Mouse (Mus musculus) brain, adult 2 months (tissue): Measurements from ENCODE around the gene Pnpla5.
A peak's percentile ranks its signal among the peaks of the same experiment; 100 is the strongest.

Experiments used
- DNase-seq: peaks from one replicate; pipeline ENCODE4 v3.0.0; 2011; ENCODE audit warnings: low read depth, low spot score

Gene Pnpla5

DNA sequence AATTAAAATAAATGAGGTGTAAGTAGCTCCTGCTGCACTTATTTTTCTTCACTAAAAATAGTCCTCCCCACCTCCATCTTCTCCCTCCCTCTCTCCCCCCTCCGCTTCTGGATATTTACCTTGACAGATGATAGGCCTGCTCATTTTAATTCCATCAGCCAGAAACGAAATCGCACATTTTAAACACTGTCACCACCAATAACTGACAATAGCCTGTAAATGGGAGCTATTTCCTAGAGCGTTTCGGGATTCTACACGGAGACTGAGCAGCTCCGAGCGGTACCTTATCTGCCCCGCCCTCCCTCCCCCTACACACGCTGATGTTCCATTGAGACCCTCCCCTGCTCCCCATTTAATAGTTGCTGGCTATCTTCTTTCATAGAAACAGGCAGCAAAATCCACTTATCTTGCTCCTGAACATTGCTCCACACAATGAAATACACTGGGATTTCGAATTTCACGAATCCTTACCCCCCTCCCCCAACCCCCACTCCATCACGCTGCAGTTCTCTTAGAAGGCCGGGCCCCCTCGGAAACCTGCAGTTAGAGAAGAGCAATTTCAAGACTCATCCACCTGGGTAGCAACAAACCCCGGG lies 53.4 kb downstream of the Pnpla5 start:
- DNase-seq, result no peak

DNA sequence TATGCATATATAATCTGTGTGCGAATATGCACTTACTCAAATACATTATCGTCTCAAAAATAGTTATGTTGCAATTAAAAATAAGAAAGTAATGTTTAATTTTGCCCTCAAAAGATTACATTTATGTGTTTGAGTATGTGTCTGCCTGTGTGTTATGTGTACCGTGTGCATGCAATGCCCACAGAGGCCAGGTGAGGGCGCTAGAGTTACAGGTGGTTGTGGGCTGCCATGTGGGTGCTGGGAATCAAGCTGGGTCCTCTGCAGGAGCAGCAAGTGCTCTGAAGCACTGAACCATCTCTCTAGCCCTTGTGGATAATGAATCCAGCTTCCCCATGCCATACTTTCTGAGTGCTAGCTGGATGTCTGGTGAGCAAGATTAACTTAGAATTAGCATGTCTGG lies 57.3 kb downstream of the Pnpla5 start:
- DNase-seq, result no peak

DNA sequence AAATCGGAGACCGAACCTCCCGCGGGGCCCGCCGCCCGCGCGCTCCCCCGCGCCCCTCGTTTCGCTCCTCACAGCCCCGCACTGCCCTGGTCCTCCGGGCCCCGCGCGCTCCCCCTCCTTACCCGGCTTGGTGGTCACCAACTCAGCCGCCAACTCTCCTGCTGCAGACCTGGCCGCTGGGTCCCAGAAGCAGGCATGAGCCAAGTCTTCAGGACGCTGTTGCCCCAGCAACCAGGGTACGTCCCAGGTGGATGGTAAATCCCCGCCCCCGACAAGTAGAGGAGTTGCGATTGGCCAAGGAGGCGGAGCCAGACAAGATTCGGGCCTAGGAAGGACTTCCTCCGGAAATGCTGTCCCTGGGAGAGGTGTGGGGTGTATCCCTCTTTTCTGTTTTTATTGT lies 57.8 kb downstream of the Pnpla5 start, which contains the start of gene Efcab6:
TSS of gene Efcab6 (minus strand) at position 240 of the 400 bp plus-strand sequence.
- peak; percentile 86 for DNase-seq
